Mouse (Mus musculus) myocyte (in vitro differentiated cells): Measurements from ENCODE around the gene Cyba.

Experiments used
- CEBPB ChIP-seq: IDR thresholded peaks from 2 replicates; pipeline ENCODE4 v1.6.1; 2011; ENCODE audit warnings: mild to moderate bottlenecking, moderate library complexity; ENCODE audit not compliant: poor library complexity, insufficient read depth, severe bottlenecking
- E2F4 ChIP-seq: IDR thresholded peaks from one replicate; pipeline ENCODE4 v1.6.1; 2011; ENCODE audit warnings: mild to moderate bottlenecking, control low read depth, moderate library complexity; ENCODE audit not compliant: insufficient read depth
- MAX ChIP-seq: IDR thresholded peaks from one replicate; pipeline ENCODE4 v1.6.1; 2011; ENCODE audit warnings: low read depth, mild to moderate bottlenecking, control low read depth
- MYOD1 ChIP-seq, 3 experiments: IDR thresholded peaks; one replicate each; pipeline ENCODE4 v1.6.1; 2011; ENCODE audit warnings: control low read depth in 2 of 3, low read depth in 2 of 3, mild to moderate bottlenecking in 2 of 3, moderate library complexity in 1 of 3; ENCODE audit not compliant: insufficient read length in 2 of 3, control insufficient read depth in 1 of 3
- MYOG ChIP-seq, 3 experiments: IDR thresholded peaks; one replicate each; pipeline ENCODE4 v1.6.1; 2011; ENCODE audit warnings: control low read depth in 2 of 3, low read depth in 2 of 3, mild to moderate bottlenecking in 2 of 3; ENCODE audit not compliant: insufficient read length in 2 of 3, control insufficient read depth in 1 of 3, insufficient read depth in 1 of 3
- POLR2A ChIP-seq: IDR thresholded peaks from one replicate; pipeline ENCODE4 v1.6.1; 2011; ENCODE audit warnings: low read depth, mild to moderate bottlenecking, control low read depth, moderate library complexity; ENCODE audit not compliant: insufficient read length
- POLR2AphosphoS2 ChIP-seq: IDR thresholded peaks from one replicate; pipeline ENCODE4 v1.6.1; 2011; ENCODE audit warnings: low read depth, control low read depth; ENCODE audit not compliant: insufficient read length
- SRF ChIP-seq: IDR thresholded peaks from one replicate; pipeline ENCODE4 v1.6.1; 2011; ENCODE audit warnings: low read depth; ENCODE audit not compliant: control insufficient read depth, insufficient read length
- TCF12 ChIP-seq: IDR thresholded peaks from one replicate; pipeline ENCODE4 v1.6.1; 2011; ENCODE audit warnings: mild to moderate bottlenecking, control low read depth; ENCODE audit not compliant: poor library complexity, insufficient read depth, severe bottlenecking
- TCF3 ChIP-seq: IDR thresholded peaks from one replicate; pipeline ENCODE4 v1.6.1; 2011; ENCODE audit warnings: low read depth, control low read depth; ENCODE audit not compliant: insufficient read length
- USF1 ChIP-seq: IDR thresholded peaks from one replicate; pipeline ENCODE4 v1.6.1; 2011; ENCODE audit warnings: low read depth, mild to moderate bottlenecking, control low read depth, moderate library complexity

DNA sequence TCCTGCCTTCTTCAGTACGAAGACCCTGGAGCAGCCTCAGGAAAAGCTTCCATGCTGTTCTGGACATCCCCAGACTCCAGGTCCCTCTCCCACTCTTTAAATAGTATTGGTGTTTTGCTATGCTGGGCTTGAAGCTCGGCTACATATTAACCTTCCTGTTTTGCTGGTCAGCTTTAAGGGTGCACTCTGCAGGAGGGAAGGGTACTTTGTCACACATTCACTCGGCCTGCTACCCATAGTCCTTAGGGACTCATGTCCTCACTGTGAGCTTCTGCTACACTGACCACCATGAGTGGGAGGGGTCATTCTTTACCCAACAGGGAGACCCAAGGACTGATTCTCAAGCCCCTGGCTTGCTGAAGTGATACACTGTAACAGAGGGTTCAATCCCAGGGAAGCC, 2.1 kb downstream of the Cyba start:
- TF ChIP-seq POLR2A (no peak), MYOD1 (IDR thresholded peaks at IDR 0.05; ENCODE audit: control insufficient read depth in 1 of 3, insufficient read length in 2 of 3, low read depth in 2 of 3) (no peak), TCF3 (no peak), MAX (no peak), SRF (no peak), USF1 (no peak), CEBPB (no peak), E2F4 (no peak), TCF12 (no peak), MYOG (IDR thresholded peaks at IDR 0.05; ENCODE audit: control insufficient read depth in 1 of 3, insufficient read depth in 1 of 3, insufficient read length in 2 of 3, low read depth in 2 of 3) (no peak), POLR2AphosphoS2 (no peak)
